Mouse (Mus musculus) fat pad, adult 2 months (tissue): ENCODE results near the gene Olfr603.
"Not testable (repeated sequence)": the region's sequence is repeated elsewhere in the genome, so short reads cannot be mapped to it uniquely, and the experiment has no call there.

Experiments
- DNase-seq: peaks from one replicate; pipeline ENCODE4 v3.0.0-alpha.2; 2011; ENCODE audit warnings: low read depth, low spot score; ENCODE audit errors: extremely low read depth

The Olfr603 gene

GRCm38 (mm10) chr7:103386077-103386476 lies at the start of gene Olfr603:
Gene Olfr603, minus strand, starts transcription at chr7:103386177.
- no peak for DNase-seq

GRCm38 (mm10) chr7:103414772-103415171 lies 28.8 kb upstream of the Olfr603 start, which contains the start of gene Usp17lc:
Gene Usp17lc, plus strand, starts transcription at chr7:103415072.
- not testable (repeated sequence) for DNase-seq

- not testable (repeated sequence) for DNase-seq
These were observed 20.6 kb upstream of the Olfr603 start for GRCm38 (mm10) chr7:103406521-103407055.

- DNase-seq: no peak
These were observed 13.0 kb upstream of the Olfr603 start for GRCm38 (mm10) chr7:103398981-103399380.

GRCm38 (mm10) chr7:103397758-103398157 lies 11.8 kb upstream of the Olfr603 start:
- DNase-seq: no peak

GRCm38 (mm10) chr7:103362555-103362954 lies 23.4 kb downstream of the Olfr603 start, which contains the start of gene Olfr601:
Gene Olfr601, minus strand, starts transcription at chr7:103362655.
- DNase-seq: no peak

- no peak for DNase-seq
These were observed 36.4 kb downstream of the Olfr603 start, which contains the start of gene Olfr600 for GRCm38 (mm10) chr7:103349569-103349968. Gene Olfr600, minus strand, starts transcription at chr7:103349669.

GRCm38 (mm10) chr7:103335617-103336016 lies 50.4 kb downstream of the Olfr603 start, which contains the start of gene Olfr599:
Gene Olfr599, plus strand, starts transcription at chr7:103335917.
- no peak for DNase-seq
